Mouse (Mus musculus) induced T-regulatory cell, adult 2 months (primary cell): ENCODE results near the gene Utp14a.

Experiments
- DNase-seq: peaks from one replicate; pipeline ENCODE4 v3.0.0-alpha.2; 2012; ENCODE audit warnings: low read depth

Gene Utp14a

DNA sequence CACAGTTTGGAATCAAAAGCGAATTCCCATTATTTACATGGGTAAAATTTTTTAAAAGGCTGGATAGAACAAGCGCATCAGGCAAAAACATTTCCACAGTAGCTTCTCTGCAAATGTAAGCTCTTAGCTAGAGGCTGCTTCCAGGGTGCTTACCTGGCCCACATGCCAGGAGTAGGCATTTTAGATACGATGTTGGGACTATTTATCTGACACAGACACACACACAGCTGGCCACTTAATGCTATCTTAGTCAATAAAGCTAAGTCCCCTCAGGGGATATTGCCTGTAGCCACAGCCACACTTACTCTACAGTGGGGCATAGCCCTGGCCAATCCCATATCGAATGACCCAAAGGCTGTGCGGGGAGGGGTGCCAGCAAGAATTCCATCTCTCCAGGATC is 55.1 kb downstream of the Utp14a start:
- DNase-seq: no peak

DNA sequence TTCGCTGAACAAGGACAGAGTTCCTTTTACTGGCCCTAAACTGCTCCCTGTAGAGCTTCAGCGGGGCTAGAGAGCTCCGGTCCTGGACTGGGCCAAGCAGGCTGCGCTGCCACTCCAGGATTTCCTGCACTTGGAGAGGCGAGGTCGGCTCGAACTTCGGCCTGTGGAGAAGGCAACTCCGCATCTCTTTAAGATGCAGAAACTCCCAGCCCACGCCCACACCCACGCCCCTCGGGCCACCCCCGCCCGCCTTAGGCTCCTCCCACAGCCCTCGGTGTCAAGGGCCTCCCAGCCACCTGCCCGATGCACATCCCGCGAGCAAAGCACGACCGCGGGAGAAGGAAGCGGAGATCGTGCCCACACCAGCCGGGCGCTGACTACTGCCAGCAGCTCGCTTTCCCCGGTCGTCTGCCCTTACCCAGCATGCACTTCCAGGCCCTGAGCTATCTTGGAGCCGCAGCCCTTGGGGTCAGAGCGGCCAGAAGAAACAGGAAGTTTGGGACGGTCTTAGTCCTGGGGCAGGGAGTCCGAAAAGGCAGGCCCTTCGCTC is 57.9 kb downstream of the Utp14a start:
- DNase-seq: peak; percentile 88

DNA sequence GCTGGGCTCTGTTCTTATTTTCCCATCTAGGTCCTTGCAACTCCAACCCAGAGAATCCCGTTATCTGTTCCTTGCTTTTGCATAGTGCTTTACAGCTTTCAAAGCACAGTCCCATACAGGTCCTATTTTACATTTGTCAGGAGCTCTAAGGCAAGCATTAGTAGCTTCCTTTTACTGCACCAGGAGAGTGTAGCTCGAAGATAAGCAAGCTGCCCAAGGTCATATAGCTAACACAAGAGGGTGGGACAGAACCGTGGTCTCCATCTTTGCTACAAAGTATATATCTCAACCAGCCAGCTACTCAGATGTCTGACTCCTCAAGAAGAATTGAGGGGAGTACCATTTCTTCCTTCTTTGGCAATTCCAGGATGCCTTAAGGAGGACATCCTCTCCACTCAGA is 60.8 kb downstream of the Utp14a start:
- no peak for DNase-seq

DNA sequence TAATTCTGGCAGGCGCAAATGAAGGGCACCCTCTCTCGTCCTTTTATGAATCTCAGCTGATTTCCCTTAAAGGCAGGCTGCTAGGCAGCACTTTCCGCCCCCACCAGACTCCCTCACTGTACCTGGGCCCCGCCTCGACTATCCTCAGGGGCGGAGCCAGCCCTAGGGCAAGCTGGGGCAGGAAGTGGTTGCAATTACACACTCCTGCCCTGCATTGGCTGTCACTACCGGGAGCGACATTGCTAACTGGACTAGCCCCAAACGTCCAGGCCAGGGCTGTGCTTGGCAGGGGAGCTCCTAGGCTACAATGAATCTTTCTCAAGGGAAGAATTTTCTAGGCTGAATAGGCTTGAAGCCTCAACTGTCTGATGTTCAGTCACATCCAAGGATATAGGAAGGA is 61.5 kb downstream of the Utp14a start:
- peak; percentile 84 for DNase-seq
